Mouse (Mus musculus) thymus, adult 2 months (tissue): ENCODE measurements around the gene C8a. TPM values are rescaled to one million over a fixed set of nuclear protein-coding genes. Genes with fewer than 3 reads are reported as not detected.

ENCODE experiments used
- DNase-seq: peaks from one replicate; pipeline ENCODE4 v3.0.0; 2021
- H3K27ac ChIP-seq: fragments of 200-500 bp; 2 replicates; pipeline ENCODE4 v1.5.1; 2012; ENCODE audit warnings: low read length, control low read depth; ENCODE audit not compliant: control insufficient read depth, insufficient read depth
- H3K27me3 ChIP-seq: fragments of 200-500 bp; 2 replicates; pipeline ENCODE4 v1.6.1; 2012; ENCODE audit warnings: mild to moderate bottlenecking, low read length, moderate library complexity, mixed read lengths; ENCODE audit not compliant: control insufficient read depth, insufficient read depth
- H3K36me3 ChIP-seq: fragments of 200-500 bp; 2 replicates; pipeline ENCODE4 v1.6.1; 2012; ENCODE audit warnings: mild to moderate bottlenecking, low read length, moderate library complexity; ENCODE audit not compliant: control insufficient read depth, insufficient read depth
- H3K4me1 ChIP-seq: fragments of 200-500 bp; replicated peaks from 2 replicates; pipeline ENCODE4 v1.6.1; 2012; ENCODE audit warnings: low read length; ENCODE audit not compliant: control insufficient read depth, insufficient read depth
- H3K4me3 ChIP-seq: fragments of 200-500 bp; 2 replicates; pipeline ENCODE4 v1.5.1; 2012; ENCODE audit warnings: mild to moderate bottlenecking, low read length, control low read depth, moderate library complexity; ENCODE audit not compliant: control insufficient read depth, insufficient read depth
- CTCF ChIP-seq: fragments of 200-500 bp; IDR thresholded peaks from 2 replicates; pipeline ENCODE4 v1.5.1; 2012; ENCODE audit warnings: mild to moderate bottlenecking, control low read depth, low read length, moderate library complexity, borderline replicate concordance; ENCODE audit not compliant: control insufficient read depth, poor library complexity, insufficient read depth; ENCODE audit errors: extremely low read depth
- POLR2A ChIP-seq: fragments of 200-500 bp; IDR thresholded peaks from 2 replicates; pipeline ENCODE4 v1.6.1; 2012; ENCODE audit warnings: mild to moderate bottlenecking, low read length, control low read depth, moderate library complexity; ENCODE audit not compliant: control insufficient read depth, poor library complexity, insufficient read depth; ENCODE audit errors: extremely low read depth
- whole genome bisulfite sequencing: fragments of 180-500 bp; shearing (Covaris S2); methylation state at CpG from one replicate; pipeline ENCODE4 v1.1.7; 2018; 5-methylcytosine and 5-hydroxymethylcytosine counted together
- polyA plus RNA-seq: library from polyadenylated mRNA; depleted of rRNA; stranded (reverse); fragments of >200 nt; gene quantifications from 2 replicates; pipeline ENCODE4 v1.2.3, GENCODE M21; 2012

The C8a gene
- polyA plus RNA-seq, 1 experiment: not detected

DNA sequence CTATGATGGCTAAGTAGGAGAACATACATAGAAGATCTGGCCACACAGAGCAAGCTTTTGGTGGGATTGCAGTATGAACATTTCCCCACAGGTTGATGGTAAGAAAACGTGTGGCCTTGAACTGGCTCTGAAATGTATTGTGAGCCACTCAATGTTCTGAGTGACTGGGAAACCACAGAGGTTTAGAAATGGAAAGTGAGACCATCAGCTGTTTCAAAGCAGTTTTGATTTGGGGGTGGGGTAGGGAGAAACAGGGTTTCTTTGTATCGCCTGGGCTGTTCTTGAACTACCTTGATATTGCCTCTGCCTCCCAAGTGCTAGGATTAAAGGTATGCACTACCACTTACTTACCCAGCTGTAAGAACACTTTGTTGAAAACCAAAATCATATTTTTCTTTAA lies 21.0 kb downstream of the C8a start:
- TF ChIP-seq POLR2A: no peak
- TF ChIP-seq CTCF: no peak
- 77% methylated on average over 2 of the region's 2 CpGs for WGBS
- Histone ChIP-seq H3K4me1 (no peaks in the 10 kb centered on the region), H3K27me3 (no peaks in the 10 kb centered on the region), H3K36me3 (no peaks in the 10 kb centered on the region), H3K4me3 (no peak overlapping the region), H3K27ac (no peak overlapping the region)
- no peak for DNase-seq

- H3K27me3 ChIP-seq: no peaks in the 10 kb centered on the region
- TF ChIP-seq POLR2A: no peak
- TF ChIP-seq CTCF: no peak
- H3K4me1 ChIP-seq: no peaks in the 10 kb centered on the region
- 86% methylated on average over 4 of the region's 4 CpGs for WGBS
- no peak overlapping the region for H3K4me3 ChIP-seq
- H3K27ac ChIP-seq: no peak overlapping the region
- DNase-seq: no peak
- H3K36me3 ChIP-seq: no peaks in the 10 kb centered on the region
Measured at GRCm38 (mm10) chr4:104843546-104843945, 32.7 kb downstream of the C8a start.

DNA sequence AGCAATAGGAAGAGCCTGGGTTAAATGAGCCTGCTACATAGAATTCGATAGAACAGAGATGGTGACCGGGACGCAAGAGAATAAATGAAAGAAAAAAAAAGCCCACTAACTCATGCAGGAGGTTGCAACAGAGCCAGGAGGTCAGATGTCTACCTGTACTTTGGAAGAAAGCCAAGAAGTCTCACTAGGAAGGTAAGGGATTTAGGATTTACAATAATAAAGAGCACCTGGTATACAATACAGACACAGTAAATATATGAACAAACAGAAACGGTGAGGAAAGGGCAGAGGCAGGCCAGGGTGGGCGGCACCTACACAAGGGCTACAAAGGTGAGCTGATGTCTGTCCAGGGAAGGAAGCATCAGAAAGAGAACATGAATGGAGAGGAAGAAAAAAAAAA lies 34.0 kb downstream of the C8a start:
- no peaks in the 10 kb centered on the region for H3K36me3 ChIP-seq
- 94% methylated on average over 5 of the region's 5 CpGs for WGBS
- no peak overlapping the region for H3K27ac ChIP-seq
- DNase-seq: no peak
- no peaks in the 10 kb centered on the region for H3K27me3 ChIP-seq
- TF ChIP-seq CTCF (no peak), POLR2A (no peak)
- no peaks in the 10 kb centered on the region for H3K4me1 ChIP-seq
- no peak overlapping the region for H3K4me3 ChIP-seq

DNA sequence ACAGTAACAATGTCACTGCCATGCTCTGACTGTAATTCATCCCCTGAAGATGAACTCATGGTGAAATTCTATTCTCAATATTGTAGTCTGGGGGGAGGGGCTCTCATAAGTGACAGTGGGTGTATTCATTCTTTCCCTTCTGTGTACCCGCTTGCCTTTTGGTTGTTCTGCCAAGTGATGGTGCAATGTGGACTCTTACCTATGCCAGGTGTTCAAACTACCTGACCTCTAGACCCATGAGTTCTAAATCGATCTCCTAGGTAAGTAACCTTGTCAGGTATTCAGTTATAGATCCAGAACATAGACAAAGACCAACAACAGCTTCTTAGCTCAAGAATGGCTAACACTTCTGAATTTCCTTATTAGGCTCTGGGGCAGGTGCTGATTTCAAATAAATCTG lies 37.9 kb downstream of the C8a start:
- no peaks in the 10 kb centered on the region for H3K27me3 ChIP-seq
- H3K4me1 ChIP-seq: no peaks in the 10 kb centered on the region
- TF ChIP-seq POLR2A: no peak
- TF ChIP-seq CTCF: no peak
- H3K4me3 ChIP-seq: no peak overlapping the region
- DNase-seq: no peak
- no peaks in the 10 kb centered on the region for H3K36me3 ChIP-seq
- no peak overlapping the region for H3K27ac ChIP-seq
- WGBS: 77% methylated on average over 2 of the region's 2 CpGs

- TF ChIP-seq POLR2A (no peak), CTCF (no peak)
- Histone ChIP-seq H3K4me1 (no peaks in the 10 kb centered on the region), H3K27ac (no peak overlapping the region), H3K27me3 (no peaks in the 10 kb centered on the region), H3K4me3 (no peak overlapping the region), H3K36me3 (no peaks in the 10 kb centered on the region)
- 71% methylated on average over 5 of the region's 5 CpGs for WGBS
- DNase-seq: no peak
Measured at GRCm38 (mm10) chr4:104835096-104835495, 41.1 kb downstream of the C8a start.

- 92% methylated on average over 5 of the region's 5 CpGs for WGBS
- no peaks in the 10 kb centered on the region for H3K36me3 ChIP-seq
- TF ChIP-seq CTCF: no peak
- TF ChIP-seq POLR2A: no peak
- H3K27ac ChIP-seq: no peak overlapping the region
- no peak overlapping the region for H3K4me3 ChIP-seq
- no peaks in the 10 kb centered on the region for H3K4me1 ChIP-seq
- DNase-seq: no peak
- no peaks in the 10 kb centered on the region for H3K27me3 ChIP-seq
Measured at GRCm38 (mm10) chr4:104828939-104829338, 47.3 kb downstream of the C8a start.

GRCm38 (mm10) chr4:104824381-104825077 lies 51.7 kb downstream of the C8a start:
- Histone ChIP-seq H3K36me3 (no peaks in the 10 kb centered on the region), H3K27me3 (no peaks in the 10 kb centered on the region), H3K4me3 (no peak overlapping the region), H3K27ac (no peak overlapping the region), H3K4me1 (no peaks in the 10 kb centered on the region)
- TF ChIP-seq POLR2A (no peak), CTCF (no peak)
- DNase-seq: no peak
- WGBS: 81% methylated on average over 7 of the region's 7 CpGs
